Mouse (Mus musculus) megakaryocyte-erythroid progenitor cell, adult 5 weeks (primary cell): ENCODE data around the gene Foxi3. TPM values are rescaled to one million over a fixed set of nuclear protein-coding genes. Genes with fewer than 3 reads are reported as not detected.

Experiments used
- polyA plus RNA-seq: library from polyadenylated mRNA; stranded (reverse); fragments of >175 nt; gene quantifications from 2 replicates; pipeline ENCODE4 v1.2.3, GENCODE M21; 2012

Foxi3 gene
- 0.05 TPM in 1 of 2 replicates, not detected in the other for polyA plus RNA-seq

DNA sequence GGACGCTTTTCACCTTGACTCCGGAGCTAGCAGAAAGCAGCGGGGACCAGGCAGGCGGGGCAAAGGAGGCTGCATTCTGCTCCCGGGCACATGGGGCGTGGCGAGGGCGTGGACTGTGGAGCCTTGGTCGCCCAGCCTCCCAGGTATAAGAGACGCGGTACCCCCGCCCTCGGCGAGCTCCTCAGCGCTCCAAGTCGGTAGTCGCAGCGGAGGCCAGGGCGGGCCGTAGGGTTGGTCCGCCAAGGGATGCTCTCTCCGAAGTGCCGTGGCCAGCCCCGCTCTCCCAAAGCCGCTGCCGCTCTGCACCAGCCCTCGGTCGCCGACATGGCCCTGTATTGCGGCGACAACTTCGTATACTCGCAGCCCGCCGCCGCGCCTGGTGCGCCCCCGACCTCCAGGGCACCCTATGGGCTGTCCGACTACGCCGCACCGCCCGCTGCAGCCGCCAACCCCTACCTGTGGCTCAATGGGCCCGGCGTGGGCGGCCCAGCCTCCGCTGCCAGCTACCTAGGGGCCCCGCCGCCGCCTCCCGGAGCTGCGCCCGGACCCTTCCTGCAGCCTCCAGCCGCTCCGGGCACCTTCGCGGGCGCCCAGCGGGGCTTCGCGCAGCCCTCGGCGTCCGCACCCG lies at the start of gene Foxi3:
Gene Foxi3, plus strand, starts transcription at position 247 of the 628 bp plus-strand sequence.

DNA sequence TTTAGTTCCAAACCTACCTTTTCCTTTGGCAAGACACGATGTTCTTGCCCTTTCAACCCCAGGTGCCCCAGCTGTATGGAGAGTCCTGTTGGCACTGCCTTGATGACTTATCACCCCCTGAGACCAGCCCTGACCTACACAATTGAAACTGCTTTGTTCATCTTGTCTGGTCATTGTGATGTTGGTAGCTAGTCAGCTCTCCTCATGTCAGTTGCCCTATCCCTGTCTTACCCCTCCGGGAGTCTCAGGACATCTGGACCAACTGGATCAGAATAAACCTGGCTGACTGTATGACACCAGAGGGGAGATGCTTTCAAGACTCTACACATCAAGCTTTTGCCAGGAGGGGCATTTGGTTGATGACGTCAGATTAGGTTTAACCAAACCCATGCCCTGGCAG lies 37.5 kb upstream of the Foxi3 start, which contains the start of gene Tex37:
Gene Tex37, minus strand, starts transcription at position 101 of the 400 bp plus-strand sequence.

Other genes starting within 250 kb of the Foxi3 start
- gene Rpia, start 164.3 kb upstream of the Foxi3 start, polyA plus RNA-seq: 33.3 and 36.2 TPM in 2 replicates
- 4.0 and 4.4 TPM in 2 replicates for gene Eif2ak3, start 112.0 kb upstream of the Foxi3 start, polyA plus RNA-seq
- not detected in 2 replicates for gene Tex37, start 37.6 kb upstream of the Foxi3 start, polyA plus RNA-seq
- 0.48 and 0.91 TPM in 2 replicates for gene Thnsl2, start 187.9 kb downstream of the Foxi3 start, polyA plus RNA-seq
- not detected in 2 replicates for gene Fabp1, start 243.3 kb downstream of the Foxi3 start, polyA plus RNA-seq